In genomic region chr12:85607519-85608449, GRCm38 (mm10) we compare ENCODE assay signal across 14 mouse cellular contexts. TPM values are rescaled to one million over a fixed set of nuclear protein-coding genes. Genes with fewer than 3 reads are reported as not detected.
DNase-seq lines count a peak whose midpoint lies in the region; ATAC-seq lines count a peak whose summit lies in the region.
"Had no signal": no experiment of that assay in that cellular context is flagged by ENCODE, and none has a peak within 500 bp of the region (broad histone marks: within the 10 kb centered on the region; RNA-seq: fewer than 3 reads in every experiment).

No protein-coding gene starts in this region.

- H3K9me3 ChIP-seq in intestine, embryonic 16.5 days (ENCODE audit: control insufficient read depth, low read length): no peaks in the 10 kb centered on the region
- no peaks in the 10 kb centered on the region for H3K9me3 ChIP-seq in intestine, embryonic 15.5 days
- H3K9me3 ChIP-seq in forebrain, embryonic 16.5 days (ENCODE audit: control insufficient read depth, low read length): no peaks in the 10 kb centered on the region
- H3K9me3 ChIP-seq: heart, embryonic 15.5 days; neural tube, embryonic 12.5 days; stomach, embryonic 15.5 days had no signal

- 0 out of 2 replicates have a peak, but pooled peaks cover 5% of the 10 kb centered on the region for H3K36me3 ChIP-seq in intestine, embryonic 16.5 days (ENCODE audit: control insufficient read depth, insufficient read depth, low read length)
- peaks cover 15% of the 10 kb centered on the region for H3K36me3 ChIP-seq in intestine, embryonic 15.5 days
- no peaks in the 10 kb centered on the region for H3K36me3 ChIP-seq in forebrain, embryonic 16.5 days (ENCODE audit: control insufficient read depth, insufficient read depth)

- no peak overlapping the region for H3K4me2 ChIP-seq in intestine, embryonic 16.5 days (ENCODE audit: low read depth, low read length)
- H3K4me2 ChIP-seq in intestine, embryonic 15.5 days (replicated peaks): no peak overlapping the region
- H3K4me2 ChIP-seq in forebrain, embryonic 16.5 days (ENCODE audit: low read length): no peak overlapping the region
- H3K4me2 ChIP-seq: heart, embryonic 15.5 days; neural tube, embryonic 12.5 days; stomach, embryonic 15.5 days had no signal

- H3K27me3 ChIP-seq in intestine, embryonic 16.5 days (replicated peaks; ENCODE audit: control insufficient read depth, insufficient read depth, low read length): no peaks in the 10 kb centered on the region
- no peaks in the 10 kb centered on the region for H3K27me3 ChIP-seq in intestine, embryonic 15.5 days (replicated peaks)
- H3K27me3 ChIP-seq in forebrain, embryonic 16.5 days (replicated peaks; ENCODE audit: control insufficient read depth, insufficient read depth, low read length): no peaks in the 10 kb centered on the region
- H3K27me3 ChIP-seq: heart, embryonic 15.5 days; neural tube, embryonic 12.5 days; Patski; stomach, embryonic 15.5 days had no signal

- peak; percentile 24 for DNase-seq in ovary, adult 18-20 months (ENCODE audit: low spot score)
- DNase-seq in ovary, postnatal 36 days (ENCODE audit: low spot score): no peak
- peak; percentile 48 to 67 for DNase-seq in cerebellum, postnatal 10 days
- DNase-seq in gastrocnemius, adult 18-20 months (ENCODE audit: low spot score): no peak
- DNase-seq: left cerebral cortex, postnatal 4 days; lung, adult 2 months; right cerebral cortex, postnatal 4 days had no signal

- H3K4me3 ChIP-seq in intestine, embryonic 16.5 days (ENCODE audit: low read length): no peak overlapping the region
- no peak overlapping the region for H3K4me3 ChIP-seq in intestine, embryonic 15.5 days (replicated peaks)
- no peak overlapping the region for H3K4me3 ChIP-seq in forebrain, embryonic 16.5 days (replicated peaks; ENCODE audit: low read length)
- H3K4me3 ChIP-seq: heart, embryonic 15.5 days; neural tube, embryonic 12.5 days; stomach, embryonic 15.5 days had no signal

- ATAC-seq in intestine, embryonic 16.5 days: no peak
- ATAC-seq in intestine, embryonic 15.5 days: no peak
- no peak for ATAC-seq in forebrain, embryonic 16.5 days
- ATAC-seq: Patski had no signal

- H3K9ac ChIP-seq in intestine, embryonic 16.5 days (ENCODE audit: low read depth, low read length): peak overlapping the region; percentile 34; the same call in 1 of the 2 replicates
- H3K9ac ChIP-seq in intestine, embryonic 15.5 days: no peak overlapping the region
- H3K9ac ChIP-seq in forebrain, embryonic 16.5 days (replicated peaks; ENCODE audit: low read depth, low read length): no peak overlapping the region
- H3K9ac ChIP-seq: heart, embryonic 15.5 days; neural tube, embryonic 12.5 days; stomach, embryonic 15.5 days had no signal

- H3K4me1 ChIP-seq in intestine, embryonic 16.5 days (ENCODE audit: control insufficient read depth, insufficient read depth, low read length): peaks cover 18% of the 10 kb centered on the region
- peaks cover 24% of the 10 kb centered on the region for H3K4me1 ChIP-seq in intestine, embryonic 15.5 days (replicated peaks)
- 0 out of 2 replicates have a peak, but pooled peaks cover 4% of the 10 kb centered on the region for H3K4me1 ChIP-seq in forebrain, embryonic 16.5 days (replicated peaks; ENCODE audit: control insufficient read depth, insufficient read depth, low read length)

- 79% methylated on average over 14 of the region's 14 CpGs for WGBS in intestine, embryonic 16.5 days
- WGBS in intestine, embryonic 15.5 days: 79% methylated on average over 14 of the region's 14 CpGs
- WGBS in forebrain, embryonic 16.5 days: 81% methylated on average over 14 of the region's 14 CpGs

- no peak overlapping the region for H3K27ac ChIP-seq in intestine, embryonic 16.5 days (ENCODE audit: low read length)
- H3K27ac ChIP-seq in intestine, embryonic 15.5 days: no peak overlapping the region
- H3K27ac ChIP-seq in forebrain, embryonic 16.5 days (ENCODE audit: low read length): no peak overlapping the region
- H3K27ac ChIP-seq: heart, embryonic 15.5 days; neural tube, embryonic 12.5 days; stomach, embryonic 15.5 days had no signal

RNA-seq across cellular contexts. Expression of gene Jdp2, which starts 9.0 kb away (rescaled TPM):
- 0.26 and 0.27 TPM in 2 replicates for polyA plus RNA-seq in intestine, embryonic 16.5 days (2015; fragmentation: Nextera tagmentation; extraction: Ambion mirVana)
- polyA plus RNA-seq in intestine, embryonic 15.5 days (2015; fragmentation: Nextera tagmentation; extraction: Ambion mirVana): 0.62 and 0.74 TPM in 2 replicates
- 0.56 and 0.66 TPM in 2 replicates for polyA plus RNA-seq in forebrain, embryonic 16.5 days (2015; fragmentation: Nextera tagmentation; extraction: Ambion mirVana)
- 1 to 10 TPM; 3.6 to 4.7 TPM for total RNA-seq in gastrocnemius, adult 18-20 months (2021)

Comparison
In these comparisons a context has a peak if more than half of its experiments do, and no peak if none do; other contexts are left out.
1. DNase-seq: peak in ovary, adult 18-20 months (single experiment) and cerebellum, postnatal 10 days (2 of 2); none in ovary, postnatal 36 days (single experiment) and gastrocnemius, adult 18-20 months (single experiment).